Mouse (Mus musculus) lung, postnatal 0 days (tissue): ENCODE data around the gene Adam15.

Experiments used
- CTCF ChIP-seq: IDR thresholded peaks from 2 replicates; pipeline ENCODE4 v1.5.1; 2016; ENCODE audit warnings: antibody characterized with exemption, mild to moderate bottlenecking
- EP300 ChIP-seq: IDR thresholded peaks from 2 replicates; pipeline ENCODE4 v1.6.1; 2016; ENCODE audit warnings: antibody characterized with exemption, mild to moderate bottlenecking, control low read depth

DNA sequence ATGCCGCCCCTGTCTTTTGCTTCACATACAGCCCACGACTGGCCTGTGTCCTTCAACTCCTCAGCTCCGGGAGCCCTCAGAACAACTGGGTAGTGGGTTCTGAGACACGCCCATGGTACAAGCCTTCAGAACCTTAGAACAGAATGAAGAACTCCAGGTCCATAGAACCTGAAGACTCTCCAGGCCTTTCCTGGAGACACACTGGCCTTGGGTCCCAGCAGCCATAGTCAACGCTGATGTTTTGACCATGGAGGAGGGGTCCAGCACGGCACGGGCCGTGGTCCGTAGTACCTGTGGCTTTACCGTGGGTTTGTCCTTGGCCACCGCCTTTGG lies 15.3 kb upstream of the Adam15 start, which contains the start of gene Dcst1:
- TF ChIP-seq CTCF (no peak), EP300 (no peak)
